Mouse (Mus musculus): ENCODE measurements at regions not wholly inside any gene's neighbourhood (a gene's known extent, or its start where the extent isn't known, plus 50 kb on each side); places are given as distances from the start of the nearest gene placed in this dataset.

GRCm38 (mm10) chr16:44658306-44658705 is 65.8 kb upstream of the Nepro start:
- Histone ChIP-seq H3K4me3 (ENCODE audit: insufficient read depth, low read length) (no peak overlapping the region), H3K27ac (ENCODE audit: insufficient read depth, low read length) (no peak overlapping the region), H3K4me1 (ENCODE audit: control insufficient read depth, insufficient read depth, low read length) (0 out of 2 replicates have a peak, but pooled peaks cover 4% of the 10 kb centered on the region)
- TF ChIP-seq CTCF (IDR thresholded peaks at IDR 0.05; ENCODE audit: borderline replicate concordance, insufficient read depth, low read length) (no peak), POLR2A (IDR thresholded peaks at IDR 0.05; ENCODE audit: low read depth, low read length) (no peak)

- TF ChIP-seq CTCF (IDR thresholded peaks at IDR 0.05; ENCODE audit: borderline replicate concordance, insufficient read depth, low read length) = no peak
- no peak for TF ChIP-seq POLR2A (IDR thresholded peaks at IDR 0.05; ENCODE audit: low read depth, low read length)
- Histone ChIP-seq H3K4me1 (ENCODE audit: control insufficient read depth, insufficient read depth, low read length) (0 out of 2 replicates have a peak, but pooled peaks cover 4% of the 10 kb centered on the region), H3K27ac (ENCODE audit: insufficient read depth, low read length) (no peak overlapping the region), H3K4me3 (ENCODE audit: insufficient read depth, low read length) (no peak overlapping the region)
Measured at GRCm38 (mm10) chr16:44656181-44656580, 67.9 kb upstream of the Nepro start.

- TF ChIP-seq CTCF (IDR thresholded peaks at IDR 0.05; ENCODE audit: borderline replicate concordance, insufficient read depth, low read length) (no peak), POLR2A (IDR thresholded peaks at IDR 0.05; ENCODE audit: low read depth, low read length) (no peak)
- peak overlapping the region; percentile 43 for H3K27ac ChIP-seq (ENCODE audit: insufficient read depth, low read length)
- no peak overlapping the region for H3K4me3 ChIP-seq (ENCODE audit: insufficient read depth, low read length)
- 0 out of 2 replicates have a peak, but pooled peaks cover 4% of the 10 kb centered on the region for H3K4me1 ChIP-seq (ENCODE audit: control insufficient read depth, insufficient read depth, low read length)
Measured at GRCm38 (mm10) chr16:44655306-44655705, 68.8 kb upstream of the Nepro start.

GRCm38 (mm10) chr16:44648547-44649223 is 75.4 kb upstream of the Nepro start:
- TF ChIP-seq CTCF (IDR thresholded peaks at IDR 0.05; ENCODE audit: borderline replicate concordance, insufficient read depth, low read length) (no peak), POLR2A (IDR thresholded peaks at IDR 0.05; ENCODE audit: low read depth, low read length) (no peak)
- H3K4me1 ChIP-seq (ENCODE audit: control insufficient read depth, insufficient read depth, low read length) = no peaks in the 10 kb centered on the region
- no peak overlapping the region for H3K4me3 ChIP-seq (ENCODE audit: insufficient read depth, low read length)
- no peak overlapping the region for H3K27ac ChIP-seq (ENCODE audit: insufficient read depth, low read length)

GRCm38 (mm10) chr16:44643992-44644391 is 80.1 kb upstream of the Nepro start:
- TF ChIP-seq CTCF (IDR thresholded peaks at IDR 0.05; ENCODE audit: borderline replicate concordance, insufficient read depth, low read length) = no peak
- TF ChIP-seq POLR2A (IDR thresholded peaks at IDR 0.05; ENCODE audit: low read depth, low read length) = no peak
- Histone ChIP-seq H3K27ac (ENCODE audit: insufficient read depth, low read length) (no peak overlapping the region), H3K4me3 (ENCODE audit: insufficient read depth, low read length) (no peak overlapping the region), H3K4me1 (ENCODE audit: control insufficient read depth, insufficient read depth, low read length) (no peaks in the 10 kb centered on the region)

- Histone ChIP-seq H3K4me3 (ENCODE audit: insufficient read depth, low read length) (no peak overlapping the region), H3K4me1 (ENCODE audit: control insufficient read depth, insufficient read depth, low read length) (peaks cover 6% of the 10 kb centered on the region), H3K27ac (ENCODE audit: insufficient read depth, low read length) (no peak overlapping the region)
- TF ChIP-seq CTCF (IDR thresholded peaks at IDR 0.05; ENCODE audit: borderline replicate concordance, insufficient read depth, low read length) (no peak), POLR2A (IDR thresholded peaks at IDR 0.05; ENCODE audit: low read depth, low read length) (no peak)
Measured at GRCm38 (mm10) chr16:44637100-44637499, 78.4 kb upstream of the Boc start.

- TF ChIP-seq CTCF (IDR thresholded peaks at IDR 0.05; ENCODE audit: borderline replicate concordance, insufficient read depth, low read length) (no peak), POLR2A (IDR thresholded peaks at IDR 0.05; ENCODE audit: low read depth, low read length) (no peak)
- Histone ChIP-seq H3K4me3 (ENCODE audit: insufficient read depth, low read length) (no peak overlapping the region), H3K4me1 (ENCODE audit: control insufficient read depth, insufficient read depth, low read length) (peaks cover 20% of the 10 kb centered on the region), H3K27ac (ENCODE audit: insufficient read depth, low read length) (no peak overlapping the region)
Measured at GRCm38 (mm10) chr16:44634486-44634885, 75.8 kb upstream of the Boc start.

- H3K4me3 ChIP-seq (ENCODE audit: insufficient read depth, low read length) = no peak overlapping the region
- TF ChIP-seq POLR2A (IDR thresholded peaks at IDR 0.05; ENCODE audit: low read depth, low read length) = no peak
- no peak for TF ChIP-seq CTCF (IDR thresholded peaks at IDR 0.05; ENCODE audit: borderline replicate concordance, insufficient read depth, low read length)
- H3K4me1 ChIP-seq (ENCODE audit: control insufficient read depth, insufficient read depth, low read length) = peaks cover 20% of the 10 kb centered on the region
- H3K27ac ChIP-seq (ENCODE audit: insufficient read depth, low read length) = peak overlapping the region; percentile 4; the same call in 1 of the 2 replicates
Measured at GRCm38 (mm10) chr16:44633059-44633667, 74.5 kb upstream of the Boc start.

- no peak overlapping the region for H3K4me3 ChIP-seq (ENCODE audit: insufficient read depth, low read length)
- H3K27ac ChIP-seq (ENCODE audit: insufficient read depth, low read length) = peak overlapping the region; percentile 51
- no peak for TF ChIP-seq POLR2A (IDR thresholded peaks at IDR 0.05; ENCODE audit: low read depth, low read length)
- no peak for TF ChIP-seq CTCF (IDR thresholded peaks at IDR 0.05; ENCODE audit: borderline replicate concordance, insufficient read depth, low read length)
- H3K4me1 ChIP-seq (ENCODE audit: control insufficient read depth, insufficient read depth, low read length) = peaks cover 20% of the 10 kb centered on the region
Measured at GRCm38 (mm10) chr16:44632330-44633058, 73.8 kb upstream of the Boc start.
